Mouse (Mus musculus) lung, adult 2 months (tissue): ENCODE results near the gene Spint3. TPM values are rescaled to one million over a fixed set of nuclear protein-coding genes. Genes with fewer than 3 reads are reported as not detected.

ENCODE experiments used
- DNase-seq: peaks from one replicate; pipeline ENCODE4 v3.0.0; 2022
- H3K4me1 ChIP-seq: fragments of 200-500 bp; 2 replicates; pipeline ENCODE4 v1.6.1; 2011; ENCODE audit warnings: low read length; ENCODE audit not compliant: control insufficient read depth, insufficient read depth
- H3K4me3 ChIP-seq: fragments of 200-500 bp; replicated peaks from 2 replicates; pipeline ENCODE3; 2011; ENCODE audit warnings: low read depth, mild to moderate bottlenecking, control low read depth, low read length; ENCODE audit errors: extremely low read depth
- CTCF ChIP-seq: fragments of 200-500 bp; IDR thresholded peaks from 2 replicates; pipeline ENCODE4 v1.5.1; 2011; ENCODE audit warnings: mild to moderate bottlenecking, low read length, control low read depth; ENCODE audit not compliant: insufficient read depth
- POLR2A ChIP-seq: fragments of 200-500 bp; IDR thresholded peaks from 2 replicates; pipeline ENCODE4 v1.6.1; 2011; ENCODE audit warnings: low read depth, mild to moderate bottlenecking, control low read depth, low read length, borderline replicate concordance; ENCODE audit errors: extremely low read depth
- WGBS: fragments of 180-500 bp; shearing (Covaris S2); methylation state at CpG from one replicate; pipeline ENCODE4 v1.1.7; 2018; 5-methylcytosine and 5-hydroxymethylcytosine counted together
- polyA plus RNA-seq: library from polyadenylated mRNA; depleted of rRNA; stranded (reverse); fragments of >200 nt; gene quantifications from 2 replicates; pipeline ENCODE4 v1.2.3, GENCODE M21; 2012

Spint3 gene
- polyA plus RNA-seq, 1 experiment = not detected

GRCm38 (mm10) chr2:164558426-164558825, 14.8 kb downstream of the Spint3 start:
- DNase-seq = no peak
- 48% methylated on average over 8 of the region's 8 CpGs for WGBS
- no peak for TF ChIP-seq POLR2A

DNA sequence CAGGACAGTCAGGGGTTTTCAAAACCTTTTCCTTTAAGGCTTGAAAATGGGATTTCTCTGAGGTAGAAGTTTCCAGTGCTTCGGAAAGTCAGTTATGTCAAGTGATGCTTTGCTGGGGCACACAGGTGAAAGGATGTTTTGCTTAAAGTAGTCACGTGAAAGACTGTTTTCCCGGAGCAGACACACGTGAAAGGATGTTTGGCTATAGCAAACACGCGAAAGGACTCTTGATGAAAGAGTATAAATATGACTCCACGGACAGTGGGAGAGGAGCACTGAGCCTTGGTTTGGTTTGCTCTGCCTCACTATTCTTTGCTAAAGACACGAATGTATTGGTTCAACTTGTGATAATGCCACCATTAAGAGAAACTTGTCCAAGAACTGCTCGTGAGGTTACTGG, 21.8 kb downstream of the Spint3 start:
- TF ChIP-seq CTCF = no peak
- TF ChIP-seq POLR2A = no peak
- no peak for DNase-seq
- no peak overlapping the region for H3K4me3 ChIP-seq
- H3K4me1 ChIP-seq = 0 out of 2 replicates have a peak, but pooled peaks cover 3% of the 10 kb centered on the region
- 51% methylated on average over 9 of the region's 9 CpGs for WGBS

More at GRCm38 (mm10) chr2:164558426-164558825, 14.8 kb downstream of the Spint3 start:
- no peaks in the 10 kb centered on the region; the same call in 1 of the 2 replicates for H3K4me1 ChIP-seq
- no peak overlapping the region for H3K4me3 ChIP-seq

GRCm38 (mm10) chr2:164550895-164551269, 22.4 kb downstream of the Spint3 start:
- DNase-seq = no peak
- WGBS = 45% methylated on average over 2 of the region's 2 CpGs
- TF ChIP-seq CTCF (no peak), POLR2A (no peak)
- no peak overlapping the region for H3K4me3 ChIP-seq
- H3K4me1 ChIP-seq = 0 out of 2 replicates have a peak, but pooled peaks cover 3% of the 10 kb centered on the region

DNA sequence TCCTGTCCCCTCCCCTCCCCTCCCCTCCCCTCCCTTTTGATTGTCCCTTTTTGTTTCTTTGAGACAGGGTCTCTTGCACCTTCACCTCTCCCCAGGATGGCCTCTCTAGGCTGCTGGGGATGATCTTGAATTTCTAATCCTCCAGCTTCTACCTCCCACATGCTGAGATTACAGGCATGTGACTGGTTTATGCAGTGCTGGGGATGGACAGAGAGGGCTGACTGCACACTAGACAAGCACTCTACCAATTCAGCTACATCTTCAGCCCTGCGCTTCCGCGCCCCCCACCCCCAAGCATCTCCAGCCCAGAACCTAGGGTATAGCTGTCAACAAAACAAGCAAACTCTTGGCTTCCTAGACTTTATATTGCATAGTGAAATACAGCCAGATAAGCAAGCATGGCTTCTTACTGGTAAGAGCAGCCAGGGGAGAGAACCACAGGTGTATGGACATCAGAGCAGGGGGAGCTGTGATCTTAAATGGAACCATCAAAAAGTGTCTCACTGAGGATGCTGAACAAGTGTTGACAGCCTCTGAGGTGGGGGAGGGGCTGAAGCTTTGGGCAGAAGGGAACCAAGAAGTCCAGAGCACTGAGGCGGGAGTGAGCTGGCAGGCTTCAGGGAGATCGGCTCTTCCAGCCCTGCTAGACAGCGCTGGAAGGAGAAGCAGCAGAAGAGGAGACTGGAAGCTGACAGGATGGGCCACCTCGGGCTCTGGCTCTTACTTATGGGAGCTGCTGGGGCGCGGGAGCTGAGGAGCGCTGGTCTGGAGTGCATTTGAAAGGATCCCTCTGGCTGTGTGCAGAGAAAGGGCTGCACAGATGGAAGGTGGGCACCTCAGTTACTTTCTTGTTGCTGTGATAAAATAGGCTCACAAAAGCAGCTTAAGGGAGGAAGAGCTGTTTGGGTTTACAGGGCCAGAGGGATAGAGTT, 23.0 kb downstream of the Spint3 start:
- no peak for TF ChIP-seq POLR2A
- TF ChIP-seq CTCF = no peak
- DNase-seq = no peak
- Histone ChIP-seq H3K4me3 (no peak overlapping the region), H3K4me1 (0 out of 2 replicates have a peak, but pooled peaks cover 3% of the 10 kb centered on the region)
- WGBS = 28% methylated on average over 10 of the region's 10 CpGs

DNA sequence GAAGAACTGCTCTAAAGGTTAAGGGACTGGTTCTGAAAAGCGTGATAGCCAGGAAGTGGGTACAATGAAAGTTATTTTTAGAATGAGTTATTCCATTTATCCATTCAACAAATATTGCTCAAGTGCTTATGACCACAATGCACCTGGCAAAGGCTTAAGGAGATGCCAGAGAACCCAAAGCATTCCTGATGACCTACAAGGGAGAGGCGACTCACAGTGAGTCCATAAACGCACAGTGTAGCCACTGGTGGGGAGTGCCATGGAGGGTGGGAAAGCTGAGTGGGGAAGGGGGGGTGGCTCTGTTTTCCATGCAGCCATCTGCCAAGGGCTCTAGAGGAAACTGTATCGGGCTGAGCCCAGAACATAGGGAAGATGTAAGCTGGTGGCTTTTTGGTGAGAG, 23.9 kb downstream of the Spint3 start:
- DNase-seq = peak; percentile 43
- peak; percentile 36; the same call in 1 of the 2 replicates for TF ChIP-seq POLR2A
- TF ChIP-seq CTCF = no peak
- peaks cover 5% of the 10 kb centered on the region; the same call in 1 of the 2 replicates for H3K4me1 ChIP-seq
- WGBS = 24% methylated on average over 4 of the region's 4 CpGs
- H3K4me3 ChIP-seq = peak overlapping the region; percentile 14

DNA sequence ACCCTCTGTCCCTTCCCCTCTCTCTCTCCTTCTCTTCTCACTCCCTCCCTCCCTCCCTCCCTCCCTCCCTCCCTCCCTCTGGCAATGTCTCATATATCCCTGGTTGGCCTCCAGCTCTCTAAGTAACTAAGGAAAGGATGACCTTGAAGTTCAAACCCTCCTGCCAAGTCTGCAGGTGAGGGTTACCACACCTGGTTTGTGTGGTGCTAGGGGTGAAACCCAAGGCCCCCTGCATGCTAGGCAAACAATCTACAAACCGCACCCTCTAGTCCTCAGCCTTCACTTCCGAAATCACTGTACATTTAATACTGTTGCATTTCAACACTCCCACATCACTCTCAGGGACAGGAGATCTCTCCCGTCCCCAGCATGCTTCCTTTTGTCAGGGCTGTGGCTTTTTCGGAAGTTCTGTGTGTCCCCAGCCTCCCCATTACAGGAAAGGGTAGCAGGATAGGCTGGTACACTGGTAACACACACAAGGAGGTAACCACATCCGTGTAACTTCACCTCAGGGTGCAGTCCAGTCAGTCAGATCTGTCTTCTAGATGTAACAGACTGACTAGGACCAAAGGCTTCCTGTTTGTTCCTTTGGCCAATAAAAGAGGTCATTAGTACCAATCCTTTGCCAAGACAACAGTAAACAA, 28.7 kb downstream of the Spint3 start:
- DNase-seq = no peak
- TF ChIP-seq POLR2A = no peak
- WGBS = 32% methylated on average over 5 of the region's 5 CpGs
- H3K4me1 ChIP-seq = peaks cover 9% of the 10 kb centered on the region
- no peak overlapping the region for H3K4me3 ChIP-seq

- 51% methylated on average over 2 of the region's 2 CpGs for WGBS
- H3K4me1 ChIP-seq = peaks cover 7% of the 10 kb centered on the region
- no peak for DNase-seq
Measured at GRCm38 (mm10) chr2:164543745-164544144, 29.5 kb downstream of the Spint3 start.

DNA sequence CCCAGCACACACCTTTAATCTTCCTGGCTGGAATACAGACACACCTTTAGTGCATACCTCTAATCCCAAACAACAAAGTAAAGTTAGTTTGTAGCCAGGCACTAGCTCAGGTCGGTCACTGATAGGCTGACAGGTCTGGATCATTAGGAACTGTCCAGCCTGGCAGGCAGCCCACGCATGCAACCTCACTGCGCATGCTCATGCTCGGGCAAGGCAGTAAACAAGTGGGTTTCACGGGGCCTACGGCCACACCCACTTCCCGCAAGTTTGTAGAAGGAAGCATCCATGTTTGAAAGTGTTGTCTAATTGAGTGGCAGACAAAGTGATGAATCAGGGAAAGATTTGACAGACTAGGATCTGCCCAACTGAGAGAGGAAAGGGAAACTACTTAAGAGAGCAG, 30.7 kb downstream of the Spint3 start:
- TF ChIP-seq CTCF (no peak), POLR2A (no peak)
- Histone ChIP-seq H3K4me1 (peaks cover 7% of the 10 kb centered on the region), H3K4me3 (no peak overlapping the region)
- DNase-seq = no peak
- WGBS = 69% methylated on average over 7 of the region's 7 CpGs

More at GRCm38 (mm10) chr2:164543745-164544144, 29.5 kb downstream of the Spint3 start:
- no peak overlapping the region for H3K4me3 ChIP-seq
- TF ChIP-seq POLR2A (no peak), CTCF (no peak)

DNA sequence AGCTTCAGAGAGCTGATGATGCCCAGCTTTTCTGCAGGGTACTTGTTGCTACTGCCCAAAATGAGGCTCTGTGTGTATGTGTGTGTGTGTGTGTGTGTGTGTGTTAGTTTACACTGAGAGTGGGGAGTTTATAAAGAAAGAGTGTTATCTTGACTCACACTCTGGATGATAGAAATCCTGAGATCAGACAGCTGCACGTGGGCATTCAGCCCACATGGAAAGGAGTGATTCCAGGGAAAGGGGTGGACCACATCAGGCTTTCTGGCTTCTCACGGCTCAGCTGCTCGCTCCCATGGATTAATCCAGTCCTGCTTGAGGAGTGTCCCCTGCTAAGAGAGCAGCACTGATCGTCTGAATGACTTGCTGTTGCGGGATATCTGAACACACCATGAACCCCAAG, 31.1 kb downstream of the Spint3 start:
- no peak for TF ChIP-seq CTCF
- TF ChIP-seq POLR2A = no peak
- 48% methylated on average over 5 of the region's 5 CpGs for WGBS
- no peak for DNase-seq
- Histone ChIP-seq H3K4me1 (peaks cover 7% of the 10 kb centered on the region), H3K4me3 (no peak overlapping the region)
